Mouse (Mus musculus): ENCODE measurements around the gene Rbm20.

GRCm38 (mm10) chr19:53647301-53647700 is 29.8 kb upstream of the Rbm20 start:
- TF ChIP-seq EP300 (IDR thresholded peaks at IDR 0.05; ENCODE audit: low read depth) (no peak), CTCF (IDR thresholded peaks at IDR 0.05; ENCODE audit: low read depth) (no peak)
